Mouse (Mus musculus) heart, embryonic 11.5 days (tissue): ENCODE data around the gene Crygd. TPM values are rescaled to one million over a fixed set of nuclear protein-coding genes. Genes with fewer than 3 reads are reported as not detected.
"Not testable (repeated sequence)": the region's sequence is repeated elsewhere in the genome, so short reads cannot be mapped to it uniquely, and the experiment has no call there.

Experiments used
- ATAC-seq: fragments of 200-750 bp; cut with Nextera tagmentation; replicated peaks from 2 replicates; pipeline ENCODE4 v1.8.0; 2017; ENCODE audit warnings: moderate library complexity; ENCODE audit not compliant: insufficient number of reproducible peaks, low FRiP score, low TSS enrichment
- H3K27ac ChIP-seq: fragments of 300-500 bp; sonication (generic); 2 replicates; pipeline ENCODE4 v1.5.1; 2014; ENCODE audit warnings: mild to moderate bottlenecking, low read depth, low read length
- H3K27me3 ChIP-seq: fragments of 300-500 bp; sonication (generic); 2 replicates; pipeline ENCODE4 v1.6.1; 2014; ENCODE audit warnings: mild to moderate bottlenecking, low read length, mixed read lengths; ENCODE audit not compliant: control insufficient read depth, insufficient read depth
- H3K36me3 ChIP-seq: fragments of 300-500 bp; sonication (generic); 2 replicates; pipeline ENCODE4 v1.6.1; 2014; ENCODE audit warnings: mild to moderate bottlenecking, low read length, moderate library complexity, mixed read lengths; ENCODE audit not compliant: control insufficient read depth, insufficient read depth
- H3K4me1 ChIP-seq: fragments of 300-500 bp; sonication (generic); 2 replicates; pipeline ENCODE4 v1.6.1; 2014; ENCODE audit warnings: low read length; ENCODE audit not compliant: control insufficient read depth, insufficient read depth
- H3K4me2 ChIP-seq: fragments of 300-500 bp; sonication (generic); 2 replicates; pipeline ENCODE4 v1.6.1; 2014; ENCODE audit warnings: mild to moderate bottlenecking, moderate library complexity
- H3K4me3 ChIP-seq: fragments of 300-500 bp; sonication (generic); 2 replicates; pipeline ENCODE4 v1.5.1; 2014; ENCODE audit warnings: low read depth, low read length
- H3K9ac ChIP-seq: fragments of 300-500 bp; sonication (generic); 2 replicates; pipeline ENCODE4 v1.6.1; 2014; ENCODE audit warnings: mild to moderate bottlenecking, low read depth, low read length, moderate library complexity
- H3K9me3 ChIP-seq: fragments of 300-500 bp; sonication (generic); replicated peaks from 2 replicates; pipeline ENCODE4 v1.6.1; 2016; ENCODE audit warnings: low read length; ENCODE audit not compliant: control insufficient read depth
- WGBS: fragments of 180-500 bp; shearing (Covaris S2); extraction: QIAGEN DNeasy Blood & Tissue Kit; methylation state at CpG from one replicate; pipeline ENCODE4 v1.1.7; 2014; ENCODE audit not compliant: insufficient replicate concordance; 5-methylcytosine and 5-hydroxymethylcytosine counted together
- polyA plus RNA-seq: library from polyadenylated mRNA; unstranded; fragments of >200 nt; fragmentation: Nextera tagmentation; extraction: Ambion mirVana; gene quantifications from 2 replicates; pipeline ENCODE4 v1.2.1, GENCODE M21; 2014

Gene Crygd
- polyA plus RNA-seq, 1 experiment from 2014 or later: not detected

DNA sequence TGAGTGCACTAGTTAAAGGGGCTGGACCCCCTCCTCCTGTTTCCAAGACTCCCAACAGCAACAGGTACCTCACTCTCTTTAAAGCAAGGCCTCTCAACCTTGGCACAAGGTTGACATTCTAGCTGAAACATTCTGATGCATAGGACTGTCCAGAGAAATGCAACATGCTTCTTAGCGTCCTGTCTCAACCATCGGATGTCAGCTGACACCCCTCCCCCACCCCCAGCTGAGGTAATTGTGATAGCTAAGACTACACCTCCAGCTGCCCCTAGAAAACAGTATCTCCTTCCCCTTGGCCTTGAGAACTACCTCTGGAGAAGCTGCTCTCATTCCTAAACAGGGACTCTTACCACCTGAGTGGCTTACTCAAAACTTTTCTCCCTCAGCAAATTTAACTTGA is 11.1 kb downstream of the Crygd start:
- ATAC-seq: no peak
- H3K4me3 ChIP-seq: no peak overlapping the region
- H3K27me3 ChIP-seq: no peaks in the 10 kb centered on the region
- H3K4me1 ChIP-seq: 0 out of 2 replicates have a peak, but pooled peaks cover 7% of the 10 kb centered on the region
- H3K9ac ChIP-seq: no peak overlapping the region
- WGBS: 16% methylated on average over 2 of the region's 2 CpGs
- no peaks in the 10 kb centered on the region for H3K9me3 ChIP-seq
- no peak overlapping the region for H3K4me2 ChIP-seq
- no peaks in the 10 kb centered on the region for H3K36me3 ChIP-seq
- H3K27ac ChIP-seq: no peak overlapping the region

DNA sequence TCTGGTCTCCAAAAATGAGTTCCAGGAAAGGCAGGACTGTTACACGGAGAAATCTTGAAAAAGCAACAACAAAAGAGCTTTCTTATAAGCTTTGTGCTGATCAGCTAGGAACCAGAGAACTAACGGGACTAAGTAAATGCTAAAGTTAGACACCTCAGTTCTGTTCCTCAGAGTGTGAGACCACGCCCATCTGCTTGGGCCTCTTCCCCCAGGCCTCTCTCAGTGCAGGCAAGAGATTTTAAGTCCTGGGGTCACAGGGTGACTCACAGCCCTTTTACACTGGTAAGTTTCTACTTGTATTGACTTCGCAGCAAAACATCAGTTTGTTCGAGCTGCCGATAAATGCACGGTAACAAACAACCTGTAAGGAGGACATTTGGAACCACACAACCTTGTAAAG is 11.6 kb downstream of the Crygd start:
- Histone ChIP-seq H3K36me3 (no peaks in the 10 kb centered on the region), H3K27me3 (no peaks in the 10 kb centered on the region), H3K4me2 (no peak overlapping the region), H3K9me3 (no peaks in the 10 kb centered on the region), H3K9ac (no peak overlapping the region), H3K4me3 (no peak overlapping the region), H3K4me1 (0 out of 2 replicates have a peak, but pooled peaks cover 7% of the 10 kb centered on the region), H3K27ac (no peak overlapping the region)
- 66% methylated on average over 7 of the region's 7 CpGs for WGBS
- no peak for ATAC-seq

DNA sequence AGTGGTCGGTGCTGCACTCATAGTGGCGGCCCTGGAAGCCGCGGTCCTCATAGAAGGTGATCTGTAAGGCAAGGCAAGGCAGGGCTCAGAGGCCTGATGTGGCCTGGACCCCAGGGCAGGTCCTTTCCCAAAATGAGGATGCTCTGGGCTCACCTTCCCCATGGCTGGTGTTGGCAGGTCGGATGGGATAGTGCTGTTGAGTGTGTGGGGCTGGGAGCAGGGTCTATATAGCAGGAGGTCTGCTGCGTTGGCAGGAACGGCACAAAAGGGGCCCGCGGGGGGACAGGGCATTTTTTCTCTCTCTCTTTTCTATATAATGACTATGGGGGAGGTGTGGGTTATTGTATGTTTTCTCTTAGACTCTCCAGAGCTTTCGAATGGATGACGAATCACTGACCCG is 12.3 kb downstream of the Crygd start, which contains the start of gene Cryge:
TSS of gene Cryge (minus strand) at position 198 of the 400 bp plus-strand sequence.
- H3K9me3 ChIP-seq, ATAC-seq, H3K9ac ChIP-seq, H3K27me3 ChIP-seq, H3K4me2 ChIP-seq, H3K4me3 ChIP-seq, H3K4me1 ChIP-seq, H3K36me3 ChIP-seq, H3K27ac ChIP-seq: not testable (repeated sequence)
- 82% methylated on average over 8 of the region's 12 CpGs for WGBS

DNA sequence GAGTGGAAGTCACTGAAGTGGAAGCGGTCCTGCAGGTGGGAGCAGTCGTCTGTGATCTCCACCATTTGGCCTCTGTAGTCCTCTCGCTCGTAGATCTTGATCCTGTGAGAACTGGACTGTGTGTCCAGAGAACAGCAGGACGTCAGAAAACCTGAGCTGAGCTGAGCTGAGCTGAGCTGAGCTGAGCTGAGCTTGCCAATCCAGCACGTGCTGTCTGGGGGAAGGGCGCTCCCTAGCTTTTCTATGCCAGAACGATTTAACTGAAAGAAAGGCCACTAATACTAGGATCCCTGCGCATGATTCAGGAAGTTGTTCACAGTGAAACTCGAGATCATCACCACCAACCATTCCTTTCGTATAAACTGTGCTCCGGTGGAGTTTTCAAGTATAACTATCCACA is 14.5 kb downstream of the Crygd start:
- H3K36me3 ChIP-seq: no peaks in the 10 kb centered on the region
- no peaks in the 10 kb centered on the region for H3K9me3 ChIP-seq
- 67% methylated on average over 12 of the region's 12 CpGs for WGBS
- no peak overlapping the region for H3K4me2 ChIP-seq
- H3K9ac ChIP-seq: no peak overlapping the region
- no peak overlapping the region for H3K4me3 ChIP-seq
- no peak for ATAC-seq
- no peak overlapping the region for H3K27ac ChIP-seq
- 0 out of 2 replicates have a peak, but pooled peaks cover 7% of the 10 kb centered on the region for H3K4me1 ChIP-seq
- no peaks in the 10 kb centered on the region for H3K27me3 ChIP-seq

DNA sequence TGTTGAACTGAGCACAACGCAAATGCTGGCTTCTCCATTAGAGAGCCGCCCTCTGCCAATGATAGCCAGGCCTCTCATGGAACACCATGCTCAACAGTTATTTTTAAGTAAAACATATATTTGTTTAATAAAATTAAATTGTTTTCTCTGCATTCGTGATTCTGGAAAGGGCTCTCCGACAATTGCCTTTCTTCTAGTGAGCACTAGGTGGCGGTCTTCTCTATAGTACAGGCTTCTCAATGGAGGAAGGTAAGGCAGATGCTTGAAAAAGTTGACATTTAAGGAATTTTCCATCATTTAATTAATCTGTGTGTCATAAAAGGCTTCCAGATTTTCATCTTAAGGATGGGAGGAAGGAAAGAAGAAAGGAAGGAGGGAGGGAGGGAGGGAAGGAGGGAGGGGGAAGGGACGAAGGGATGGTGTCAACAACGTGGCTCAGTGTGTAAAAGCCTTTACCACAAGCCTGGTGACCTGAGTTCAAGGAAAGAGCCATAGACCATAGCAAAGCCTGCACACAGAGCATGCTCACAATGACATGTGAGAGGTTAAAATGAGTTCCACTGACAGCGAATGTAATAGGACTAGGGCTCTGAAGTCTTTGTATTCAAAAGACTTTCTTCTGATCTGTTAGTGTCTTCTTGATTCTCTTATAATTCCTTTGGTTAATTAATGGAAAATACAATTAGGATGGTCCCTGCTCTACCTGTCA is 16.7 kb downstream of the Crygd start:
- no peak overlapping the region for H3K4me3 ChIP-seq
- H3K4me1 ChIP-seq: no peaks in the 10 kb centered on the region
- H3K4me2 ChIP-seq: no peak overlapping the region
- no peak overlapping the region for H3K27ac ChIP-seq
- H3K9me3 ChIP-seq: no peaks in the 10 kb centered on the region
- no peak for ATAC-seq
- 38% methylated on average over 8 of the region's 8 CpGs for WGBS
- H3K36me3 ChIP-seq: no peaks in the 10 kb centered on the region
- no peak overlapping the region for H3K9ac ChIP-seq
- no peaks in the 10 kb centered on the region for H3K27me3 ChIP-seq

DNA sequence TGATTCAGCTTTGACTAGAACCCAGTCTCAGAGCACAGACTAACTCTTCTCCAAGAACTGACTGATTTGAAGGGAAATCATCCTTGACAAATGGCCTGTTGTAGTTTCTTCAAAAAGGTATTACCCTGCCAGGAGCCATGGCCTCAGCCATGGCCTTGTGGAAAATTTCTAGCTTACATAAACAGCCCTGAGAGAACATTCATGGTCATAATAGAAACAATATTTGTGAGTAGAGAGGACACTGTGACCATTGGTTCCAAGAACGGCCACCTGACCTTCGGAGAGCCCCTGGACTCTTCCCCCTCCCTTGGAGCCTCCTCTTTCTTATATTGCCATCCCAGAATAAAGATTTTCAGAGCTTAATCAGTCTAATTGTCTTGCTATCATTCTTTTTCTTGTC is 19.8 kb downstream of the Crygd start:
- Histone ChIP-seq H3K4me2 (no peak overlapping the region), H3K36me3 (no peaks in the 10 kb centered on the region), H3K4me3 (no peak overlapping the region), H3K4me1 (no peaks in the 10 kb centered on the region), H3K27ac (no peak overlapping the region), H3K9me3 (no peaks in the 10 kb centered on the region), H3K27me3 (no peaks in the 10 kb centered on the region), H3K9ac (no peak overlapping the region)
- 81% methylated on average over 2 of the region's 2 CpGs for WGBS
- no peak for ATAC-seq

DNA sequence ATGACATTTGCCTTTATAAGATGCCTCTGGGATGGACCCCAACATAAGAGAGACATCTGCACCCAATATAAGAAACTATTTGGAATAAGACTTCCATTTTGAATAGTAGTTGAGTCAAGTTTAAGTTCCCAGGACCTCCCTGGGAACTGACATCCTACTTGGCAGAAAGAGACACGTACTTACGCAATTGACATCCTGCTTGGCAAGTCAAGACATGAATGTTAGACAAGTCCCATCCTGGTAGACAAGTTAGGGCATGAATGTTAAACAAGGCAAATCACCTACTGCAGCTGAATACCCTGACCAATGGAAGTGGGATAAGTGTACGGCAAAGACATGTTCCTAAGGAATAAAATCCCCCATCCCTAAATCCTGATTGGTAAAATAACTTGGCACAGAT is 21.4 kb downstream of the Crygd start:
- Histone ChIP-seq H3K9me3 (no peaks in the 10 kb centered on the region), H3K9ac (no peak overlapping the region), H3K27me3 (no peaks in the 10 kb centered on the region), H3K36me3 (no peaks in the 10 kb centered on the region), H3K4me2 (no peak overlapping the region), H3K4me3 (no peak overlapping the region), H3K27ac (no peak overlapping the region), H3K4me1 (no peaks in the 10 kb centered on the region)
- ATAC-seq: no peak
- 80% methylated on average over 3 of the region's 3 CpGs for WGBS

DNA sequence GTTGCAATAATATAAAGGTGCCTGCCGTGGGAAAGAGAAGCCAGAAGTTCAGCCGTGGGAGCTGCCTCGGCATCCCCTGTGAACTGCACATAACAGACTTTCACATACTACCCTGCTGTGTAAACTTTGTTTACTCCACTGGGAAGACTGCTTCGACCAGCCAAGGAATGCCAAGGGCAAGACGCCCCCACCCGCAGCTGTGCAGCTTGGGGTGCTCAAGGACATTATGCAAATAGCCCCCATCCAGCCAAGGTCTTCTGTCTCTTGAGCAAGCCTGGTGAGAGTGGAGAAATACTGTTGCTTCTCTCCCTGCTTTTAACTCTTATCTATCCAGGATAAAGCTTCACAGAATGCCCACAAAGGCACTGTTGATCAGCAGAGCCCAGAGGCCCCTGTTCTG is 22.4 kb downstream of the Crygd start:
- ATAC-seq: no peak
- Histone ChIP-seq H3K9me3 (no peaks in the 10 kb centered on the region), H3K4me2 (no peak overlapping the region), H3K36me3 (no peaks in the 10 kb centered on the region), H3K27ac (no peak overlapping the region), H3K4me1 (no peaks in the 10 kb centered on the region), H3K27me3 (no peaks in the 10 kb centered on the region), H3K9ac (no peak overlapping the region), H3K4me3 (no peak overlapping the region)
- 63% methylated on average over 6 of the region's 6 CpGs for WGBS

DNA sequence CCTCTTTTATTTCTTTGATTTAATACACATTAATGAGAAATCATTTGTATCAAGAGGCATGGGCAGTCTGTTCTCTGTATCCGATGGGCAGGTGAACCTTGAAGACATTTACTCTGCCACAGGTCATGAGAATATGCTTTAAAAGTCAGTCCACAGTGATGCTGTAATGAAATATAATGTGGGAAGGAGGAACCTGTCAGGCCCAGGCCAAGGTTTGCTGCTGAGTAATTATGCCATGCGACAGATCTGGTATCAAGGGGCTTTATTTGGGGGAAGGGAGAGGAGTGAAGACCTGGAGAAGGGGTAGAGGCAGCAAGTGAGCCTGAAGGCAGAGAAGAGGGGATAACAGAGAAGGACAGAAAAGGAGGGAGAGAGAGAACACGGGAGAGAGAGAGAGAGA is 23.6 kb downstream of the Crygd start:
- Histone ChIP-seq H3K27ac (no peak overlapping the region), H3K4me3 (no peak overlapping the region), H3K36me3 (no peaks in the 10 kb centered on the region), H3K9me3 (no peaks in the 10 kb centered on the region), H3K27me3 (no peaks in the 10 kb centered on the region), H3K4me2 (no peak overlapping the region), H3K9ac (no peak overlapping the region), H3K4me1 (no peaks in the 10 kb centered on the region)
- 73% methylated on average over 3 of the region's 3 CpGs for WGBS
- ATAC-seq: no peak
